Mouse (Mus musculus): Measurements from ENCODE around the gene Cyb561. TPM values are rescaled to one million over a fixed set of nuclear protein-coding genes. Genes with fewer than 3 reads are reported as not detected.

Gene Cyb561
- polyA plus RNA-seq, 1 experiment from 2014 or later = 28.3 TPM

GRCm38 (mm10) chr11:105921275-105921674, 31.9 kb downstream of the Cyb561 start:
- DNase-seq (no peak), ATAC-seq (ENCODE audit: insufficient read depth) (no peak)
- Histone ChIP-seq H3K4me1 (ENCODE audit: insufficient read depth) (no peaks in the 10 kb centered on the region), H3K4me3 (ENCODE audit: low read depth, low read length) (no peak overlapping the region), H3K36me3 (ENCODE audit: insufficient read depth) (peaks cover 47% of the 10 kb centered on the region), H3K27ac (ENCODE audit: low read depth) (no peak overlapping the region), H3K9me3 (ENCODE audit: low read depth, low read length) (no peaks in the 10 kb centered on the region), H3K27me3 (ENCODE audit: insufficient read depth, low read length) (no peaks in the 10 kb centered on the region), H3K9ac (no peak overlapping the region), H3K4me2 (no peak overlapping the region)
- 91% methylated on average over 5 of the region's 5 CpGs for WGBS
- no peak for TF ChIP-seq CTCF (IDR thresholded peaks at IDR 0.05; ENCODE audit: low read depth)

- Histone ChIP-seq H3K36me3 (ENCODE audit: insufficient read depth) (peaks cover 47% of the 10 kb centered on the region), H3K4me2 (no peak overlapping the region), H3K9ac (no peak overlapping the region), H3K27me3 (ENCODE audit: insufficient read depth, low read length) (no peaks in the 10 kb centered on the region), H3K9me3 (ENCODE audit: low read depth, low read length) (no peaks in the 10 kb centered on the region), H3K27ac (ENCODE audit: low read depth) (no peak overlapping the region), H3K4me3 (ENCODE audit: low read depth, low read length) (no peak overlapping the region), H3K4me1 (ENCODE audit: insufficient read depth) (no peaks in the 10 kb centered on the region)
- TF ChIP-seq CTCF (IDR thresholded peaks at IDR 0.05; ENCODE audit: low read depth) = no peak
- no peak for ATAC-seq (ENCODE audit: insufficient read depth)
- DNase-seq = no peak
- 90% methylated on average over 2 of the region's 2 CpGs for WGBS
These were observed 32.3 kb downstream of the Cyb561 start for GRCm38 (mm10) chr11:105920836-105921235.

- ATAC-seq (ENCODE audit: insufficient read depth) = no peak
- Histone ChIP-seq H3K27ac (ENCODE audit: low read depth) (no peak overlapping the region), H3K4me1 (ENCODE audit: insufficient read depth) (no peaks in the 10 kb centered on the region), H3K36me3 (ENCODE audit: insufficient read depth) (peaks cover 47% of the 10 kb centered on the region), H3K4me2 (no peak overlapping the region), H3K27me3 (ENCODE audit: insufficient read depth, low read length) (no peaks in the 10 kb centered on the region), H3K9me3 (ENCODE audit: low read depth, low read length) (no peaks in the 10 kb centered on the region), H3K4me3 (ENCODE audit: low read depth, low read length) (no peak overlapping the region), H3K9ac (no peak overlapping the region)
- no peak for DNase-seq
- no peak for TF ChIP-seq CTCF (IDR thresholded peaks at IDR 0.05; ENCODE audit: low read depth)
- 82% methylated on average over 3 of the region's 3 CpGs for WGBS
These were observed 32.9 kb downstream of the Cyb561 start for GRCm38 (mm10) chr11:105920098-105920785.

- H3K4me2 ChIP-seq = no peak overlapping the region
- DNase-seq = no peak
- H3K4me3 ChIP-seq (ENCODE audit: low read depth, low read length) = no peak overlapping the region
- no peak overlapping the region for H3K27ac ChIP-seq (ENCODE audit: low read depth)
- H3K27me3 ChIP-seq (ENCODE audit: insufficient read depth, low read length) = no peaks in the 10 kb centered on the region
- peaks cover 29% of the 10 kb centered on the region for H3K36me3 ChIP-seq (ENCODE audit: insufficient read depth)
- ATAC-seq (ENCODE audit: insufficient read depth) = no peak
- 64% methylated on average over 5 of the region's 5 CpGs for WGBS
- H3K4me1 ChIP-seq (ENCODE audit: insufficient read depth) = no peaks in the 10 kb centered on the region
- H3K9ac ChIP-seq = no peak overlapping the region
- TF ChIP-seq CTCF (IDR thresholded peaks at IDR 0.05; ENCODE audit: low read depth) = no peak
- no peaks in the 10 kb centered on the region for H3K9me3 ChIP-seq (ENCODE audit: low read depth, low read length)
These were observed 39.6 kb downstream of the Cyb561 start for GRCm38 (mm10) chr11:105913580-105913979.

- H3K9me3 ChIP-seq (ENCODE audit: low read depth, low read length) = no peaks in the 10 kb centered on the region
- H3K4me1 ChIP-seq (ENCODE audit: insufficient read depth) = no peaks in the 10 kb centered on the region
- no peak overlapping the region for H3K4me2 ChIP-seq
- no peak overlapping the region for H3K9ac ChIP-seq
- H3K4me3 ChIP-seq (ENCODE audit: low read depth, low read length) = no peak overlapping the region
- 33% methylated on average over 4 of the region's 4 CpGs for WGBS
- H3K36me3 ChIP-seq (ENCODE audit: insufficient read depth) = peaks cover 20% of the 10 kb centered on the region
- DNase-seq (peak; percentile 94), ATAC-seq (ENCODE audit: insufficient read depth) (peak; percentile 70; the same call in 1 of the 2 replicates)
- peak; percentile 88 for TF ChIP-seq CTCF (IDR thresholded peaks at IDR 0.05; ENCODE audit: low read depth)
- 0 out of 2 replicates have a peak overlapping the region, but pooled peaks have one; percentile 4 for H3K27ac ChIP-seq (ENCODE audit: low read depth)
- H3K27me3 ChIP-seq (ENCODE audit: insufficient read depth, low read length) = no peaks in the 10 kb centered on the region
These were observed 41.4 kb downstream of the Cyb561 start for GRCm38 (mm10) chr11:105911592-105912375.

GRCm38 (mm10) chr11:105911149-105911548, 42.0 kb downstream of the Cyb561 start:
- Histone ChIP-seq H3K36me3 (ENCODE audit: insufficient read depth) (peaks cover 20% of the 10 kb centered on the region), H3K9me3 (ENCODE audit: low read depth, low read length) (no peaks in the 10 kb centered on the region), H3K27me3 (ENCODE audit: insufficient read depth, low read length) (no peaks in the 10 kb centered on the region), H3K9ac (no peak overlapping the region), H3K27ac (ENCODE audit: low read depth) (no peak overlapping the region), H3K4me2 (no peak overlapping the region), H3K4me1 (ENCODE audit: insufficient read depth) (no peaks in the 10 kb centered on the region), H3K4me3 (ENCODE audit: low read depth, low read length) (no peak overlapping the region)
- TF ChIP-seq CTCF (IDR thresholded peaks at IDR 0.05; ENCODE audit: low read depth) = no peak
- DNase-seq (no peak), ATAC-seq (ENCODE audit: insufficient read depth) (no peak)

- no peaks in the 10 kb centered on the region for H3K27me3 ChIP-seq (ENCODE audit: insufficient read depth, low read length)
- no peak overlapping the region for H3K9ac ChIP-seq
- peaks cover 5% of the 10 kb centered on the region; the same call in 1 of the 2 replicates for H3K4me1 ChIP-seq (ENCODE audit: insufficient read depth)
- no peaks in the 10 kb centered on the region for H3K9me3 ChIP-seq (ENCODE audit: low read depth, low read length)
- no peak overlapping the region for H3K4me2 ChIP-seq
- no peak overlapping the region for H3K27ac ChIP-seq (ENCODE audit: low read depth)
- no peak for TF ChIP-seq CTCF (IDR thresholded peaks at IDR 0.05; ENCODE audit: low read depth)
- 64% methylated on average over 2 of the region's 2 CpGs for WGBS
- peaks cover 22% of the 10 kb centered on the region for H3K36me3 ChIP-seq (ENCODE audit: insufficient read depth)
- H3K4me3 ChIP-seq (ENCODE audit: low read depth, low read length) = no peak overlapping the region
- ATAC-seq (ENCODE audit: insufficient read depth) (no peak), DNase-seq (no peak)
These were observed 43.5 kb downstream of the Cyb561 start for GRCm38 (mm10) chr11:105909617-105910016.

Data from lung, embryonic 14.5 days (tissue).